Mouse (Mus musculus) cerebellum, adult 18-20 months (tissue): Measurements from ENCODE around the gene Klrb1.

Experiments used
- DNase-seq, 2 experiments: peaks; one replicate each; pipeline ENCODE4 v3.0.0; 2021

Klrb1 gene

GRCm38 (mm10) chr6:128733908-128734679, 11.2 kb upstream of the Klrb1 start:
- DNase-seq = no peak

- no peak for DNase-seq
These were observed 9.2 kb upstream of the Klrb1 start for GRCm38 (mm10) chr6:128732032-128732431.

- no peak for DNase-seq
These were observed 21.2 kb downstream of the Klrb1 start for GRCm38 (mm10) chr6:128701691-128702090.

GRCm38 (mm10) chr6:128679574-128679973, 43.3 kb downstream of the Klrb1 start:
- no peak for DNase-seq

- DNase-seq = no peak
These were observed 52.9 kb downstream of the Klrb1 start for GRCm38 (mm10) chr6:128669936-128670335.

GRCm38 (mm10) chr6:128662206-128662605, 60.7 kb downstream of the Klrb1 start, which contains the start of gene Clec2h:
Gene Clec2h, plus strand, starts transcription at chr6:128662385.
- DNase-seq = no peak

- DNase-seq = no peak
These were observed 61.6 kb downstream of the Klrb1 start for GRCm38 (mm10) chr6:128661249-128661648.
